Mouse (Mus musculus) T-helper 1 cell (primary cell): ENCODE measurements around the gene Ihh.

Experiments
- in situ Hi-C: fragments of 300-600 bp; cut with MboI, MseI; formaldehyde crosslinking; loops from one replicate; pipeline ENCODE4 v1.15.1; 2025; ENCODE audit warnings: high pct_unique_total_duplicates

The Ihh gene

GRCm38 (mm10) chr1:74947986-74948670, 3.3 kb downstream of the Ihh start:
- in situ Hi-C loops, result loop anchor here (5.0 kb wide), 2 partner anchors 69 to 179 kb away; partner anchors contain the start of gene Nhej1

GRCm38 (mm10) chr1:74941651-74942360, 9.7 kb downstream of the Ihh start:
- in situ Hi-C loops, result no loop called here

GRCm38 (mm10) chr1:74939762-74940161, 11.7 kb downstream of the Ihh start:
- in situ Hi-C loops, result no loop called here

DNA sequence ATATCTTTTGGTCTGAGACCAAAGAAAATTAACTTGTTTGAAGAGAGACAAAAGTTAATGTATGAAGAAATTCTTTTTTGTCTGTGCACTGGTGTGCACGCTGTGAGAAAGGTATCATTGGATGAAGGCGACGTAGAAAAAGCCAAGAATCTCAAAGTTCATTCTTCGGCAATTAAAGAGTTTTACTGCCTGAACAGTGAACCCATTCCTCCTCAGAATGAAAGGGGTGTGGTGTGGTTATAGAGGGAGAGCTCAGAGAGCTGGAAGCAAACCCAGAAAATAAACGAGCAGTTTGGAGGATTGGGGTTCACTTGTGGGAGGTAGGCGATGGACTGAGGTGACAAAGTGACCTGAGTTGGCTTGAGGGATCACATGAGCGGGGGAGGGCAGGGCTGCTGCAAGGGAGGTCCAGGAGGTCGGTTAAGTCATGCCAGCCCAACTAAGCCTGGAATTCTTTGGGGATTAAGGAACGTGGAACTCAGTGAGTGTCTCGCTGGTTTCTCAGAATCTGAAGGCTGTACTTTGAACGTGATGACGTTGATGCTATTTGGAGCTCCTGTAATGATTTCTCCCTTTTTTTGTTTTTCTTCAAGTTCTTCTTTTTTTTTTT, 15.1 kb downstream of the Ihh start:
- in situ Hi-C loops, result no loop called here

DNA sequence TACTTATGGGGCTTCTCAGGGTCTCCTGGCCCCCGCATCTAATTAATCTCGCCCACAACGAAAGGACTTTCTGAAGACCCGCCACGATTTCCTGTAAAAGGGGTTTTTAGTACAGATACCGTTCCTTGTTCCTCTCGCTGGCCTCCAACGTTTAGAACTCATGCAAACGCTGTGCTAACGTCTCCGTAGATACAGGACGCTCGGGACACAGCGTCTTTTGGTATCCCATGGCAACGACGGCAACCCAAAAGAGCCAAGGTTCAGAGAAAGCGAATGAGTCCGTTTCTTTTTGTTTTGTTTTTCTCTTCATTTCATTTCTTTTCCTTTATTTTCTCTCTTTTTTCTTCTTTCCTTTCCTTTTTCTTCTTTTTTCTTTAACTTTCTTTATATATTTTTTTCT, 16.1 kb downstream of the Ihh start, which contains the start of gene Cfap65:
Cfap65 (minus strand) TSS at position 198 of the 400 bp plus-strand sequence.
- in situ Hi-C loops, result no loop called here

DNA sequence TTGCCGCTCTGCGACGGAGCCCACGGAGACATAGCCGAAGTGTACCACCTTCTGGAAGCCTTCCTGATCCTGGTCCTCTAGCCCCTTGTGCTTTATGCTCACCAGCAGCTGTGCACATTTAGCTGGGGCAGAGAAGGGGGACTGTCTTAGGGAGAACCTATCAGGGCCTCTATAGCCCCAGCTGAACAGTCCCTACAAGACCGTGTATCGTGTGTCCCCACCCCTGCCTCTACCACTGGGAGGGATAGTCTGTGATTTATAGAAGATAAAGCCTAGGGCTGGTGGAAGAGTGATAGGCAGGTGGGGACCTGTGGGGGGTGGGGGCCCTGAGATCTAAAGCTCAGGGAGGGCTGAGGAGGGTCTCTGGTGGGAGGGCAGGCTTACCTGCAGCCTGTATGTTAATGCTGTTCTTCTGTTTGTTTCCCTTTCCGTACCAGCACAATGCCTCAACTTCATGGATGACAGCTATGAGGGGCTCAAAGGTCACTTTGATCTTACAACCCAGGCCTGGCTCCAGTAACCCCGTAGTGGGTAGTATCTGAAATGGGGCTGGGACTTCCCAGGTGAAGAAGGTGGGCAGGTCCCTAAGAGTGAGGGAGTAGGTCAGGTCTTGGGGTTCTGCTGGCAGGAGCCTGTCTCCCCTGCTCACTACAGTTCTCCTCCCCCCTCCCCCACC, 23.7 kb downstream of the Ihh start:
- in situ Hi-C loops, result no loop called here

DNA sequence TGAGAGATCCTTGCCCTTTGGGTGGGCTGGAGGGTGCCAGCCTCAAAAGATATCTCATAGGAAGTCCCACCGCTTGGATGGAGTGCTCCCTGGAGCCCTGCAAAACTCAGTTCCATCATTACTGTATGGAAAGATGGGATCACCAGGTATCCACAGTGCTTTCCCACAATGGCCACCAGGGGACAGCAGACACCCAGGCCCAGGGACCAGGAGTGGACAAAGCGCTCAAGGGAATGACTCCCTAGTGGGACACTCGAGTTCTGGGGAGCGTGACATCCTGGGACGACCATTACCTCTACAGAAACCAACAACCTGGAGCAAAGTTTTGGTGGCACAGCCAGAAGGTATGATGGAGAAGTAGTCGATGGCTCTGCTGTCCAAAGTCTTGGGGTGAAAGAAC, 24.8 kb downstream of the Ihh start:
- in situ Hi-C loops, result no loop called here

GRCm38 (mm10) chr1:74924464-74924863, 27.0 kb downstream of the Ihh start:
- in situ Hi-C loops, result no loop called here

- in situ Hi-C loops, result no loop called here
These were observed 35.8 kb downstream of the Ihh start for GRCm38 (mm10) chr1:74915706-74916105.

DNA sequence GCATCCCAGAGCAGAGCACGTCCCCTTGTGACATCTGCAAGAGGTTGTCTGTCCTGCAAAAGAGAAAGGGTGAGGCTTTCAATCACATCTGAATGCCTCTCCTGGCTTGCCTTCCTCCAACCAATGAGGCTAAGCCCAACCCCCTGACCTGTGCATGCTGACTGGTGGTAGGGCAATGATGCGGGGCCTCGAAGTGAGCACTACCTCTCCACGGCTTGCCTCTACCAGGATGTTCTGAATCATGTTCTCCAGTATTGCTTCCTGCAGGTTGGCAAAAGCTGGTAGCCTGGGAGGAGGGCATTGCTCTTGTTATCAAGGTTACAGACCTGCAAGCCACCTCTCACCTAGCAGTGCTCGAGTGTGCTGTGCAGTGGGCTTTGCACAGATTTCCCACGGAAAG, 49.3 kb downstream of the Ihh start:
- in situ Hi-C loops, result no loop called here

DNA sequence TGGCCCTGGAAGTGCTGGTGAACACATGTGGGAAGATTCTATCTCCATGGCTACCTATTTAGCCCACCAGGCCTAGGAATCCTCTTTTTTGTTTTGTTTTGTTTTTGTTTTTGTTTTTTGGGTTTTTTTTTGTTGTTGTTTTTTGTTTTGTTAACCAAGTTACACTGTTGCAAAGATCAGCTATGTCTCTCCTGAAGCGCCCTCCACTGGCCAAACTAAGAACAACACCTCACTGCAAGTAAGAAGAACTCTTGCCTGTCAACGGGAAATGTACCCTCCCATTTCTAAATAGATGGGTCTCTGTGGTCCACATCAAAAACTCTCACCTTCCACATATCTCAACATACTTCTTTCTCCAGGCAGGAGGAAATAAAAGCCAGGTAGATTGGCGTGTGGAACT, 49.8 kb downstream of the Ihh start:
- in situ Hi-C loops, result no loop called here

DNA sequence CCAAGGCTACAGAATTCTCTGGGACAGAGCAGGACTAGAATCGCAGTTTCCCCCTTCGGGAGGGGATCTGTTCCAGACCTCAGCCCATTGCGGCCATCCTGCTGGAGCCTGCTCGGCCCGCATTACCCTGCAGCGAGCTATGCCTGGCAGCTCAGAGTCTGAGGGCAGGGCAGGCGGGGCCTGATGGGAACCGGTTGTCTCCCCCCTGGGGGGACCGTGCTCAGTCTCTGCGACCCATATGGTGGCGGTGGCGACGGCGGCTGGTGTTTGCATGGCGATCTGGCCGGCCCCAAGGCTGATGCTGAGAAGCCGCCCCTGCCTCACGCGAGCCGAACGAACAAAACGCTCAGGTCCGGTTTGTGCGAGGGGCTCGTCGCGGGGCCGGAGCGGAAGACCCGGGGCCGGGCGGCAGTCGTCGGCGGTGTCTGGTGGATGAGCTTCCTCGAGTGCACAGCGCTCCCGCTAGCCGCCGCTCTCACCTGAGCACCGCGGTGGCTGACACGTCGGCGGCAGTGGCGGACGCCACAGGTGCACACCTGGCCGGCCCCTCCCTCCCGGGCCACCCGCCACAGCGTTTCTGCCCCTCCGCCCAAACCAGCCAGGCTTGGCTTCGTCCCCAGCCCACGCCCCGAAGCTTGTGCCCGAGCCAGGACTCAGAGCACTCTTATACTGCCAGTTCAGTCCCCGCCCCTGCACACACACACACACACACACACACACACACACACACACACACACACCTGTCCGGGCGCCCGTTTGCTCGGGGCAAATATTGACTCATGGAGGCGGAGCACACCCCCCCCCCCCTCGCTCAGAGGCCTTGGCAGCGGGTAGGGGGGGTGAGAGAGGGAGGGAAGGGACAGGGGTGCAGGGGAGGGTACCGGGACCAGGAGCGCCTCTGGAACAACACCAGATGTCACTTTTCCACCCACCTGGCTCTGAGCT, 50.9 kb downstream of the Ihh start:
- in situ Hi-C loops, result no loop called here

GRCm38 (mm10) chr1:74898656-74899431, 52.6 kb downstream of the Ihh start:
- in situ Hi-C loops, result loop anchor here (5.0 kb wide), 1 partner anchor 228 kb away; the partner anchor contains the start of gene Nhej1

DNA sequence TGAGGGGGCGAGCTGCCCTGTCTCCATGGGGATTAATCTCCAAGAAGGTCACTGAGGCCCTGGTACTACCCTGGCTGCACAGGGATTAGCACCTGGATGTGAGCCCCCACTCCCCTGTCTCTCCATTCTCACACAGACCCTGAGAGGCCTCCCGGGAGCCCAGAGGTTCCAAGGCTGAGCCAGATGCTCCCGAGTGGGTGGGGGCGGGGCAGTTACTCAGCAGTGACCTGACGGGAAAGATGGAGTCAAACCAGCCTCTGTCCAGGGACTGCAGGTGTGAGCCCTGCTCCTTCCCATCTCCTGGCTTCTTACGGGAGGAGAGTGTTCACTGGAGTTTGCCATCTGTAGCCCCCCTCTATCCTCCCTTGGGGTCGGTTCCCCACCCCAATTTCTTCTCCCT, 53.5 kb downstream of the Ihh start:
- in situ Hi-C loops, result loop anchor here (5.0 kb wide), 1 partner anchor 229 kb away; the partner anchor contains the start of gene Nhej1
